Mouse (Mus musculus): ENCODE measurements around the gene Ctxn1. TPM values are rescaled to one million over a fixed set of nuclear protein-coding genes. Genes with fewer than 3 reads are reported as not detected.
"Not testable (repeated sequence)": the region's sequence is repeated elsewhere in the genome, so short reads cannot be mapped to it uniquely, and the experiment has no call there.

The Ctxn1 gene
- polyA plus RNA-seq, 1 experiment from 2014 or later, result 91.7 TPM

DNA sequence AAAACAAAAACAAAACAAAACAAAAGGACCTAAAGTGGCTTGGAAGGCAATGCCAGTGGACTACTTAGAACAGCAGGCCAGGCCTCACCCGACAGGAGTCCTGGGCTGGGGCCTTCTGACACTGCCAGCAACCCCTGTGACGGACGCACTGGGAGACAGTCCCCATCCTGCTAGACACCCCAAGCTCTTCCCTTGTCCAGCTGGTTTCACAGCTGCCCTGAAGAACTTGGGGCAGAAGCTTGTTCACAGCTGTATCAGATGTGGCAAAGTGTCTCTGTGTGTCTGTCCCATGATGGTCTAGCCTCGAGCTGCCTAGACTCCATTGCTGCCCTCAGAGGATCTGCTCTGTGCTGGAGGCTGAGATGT lies 714 bp upstream of the Ctxn1 start:
- Histone ChIP-seq H3K27me3 (no peaks in the 10 kb centered on the region), H3K4me2 (replicated peaks) (no peak overlapping the region), H3K36me3 (peaks cover 74% of the 10 kb centered on the region), H3K27ac (peak overlapping the region; percentile 76; the same call in 1 of the 2 replicates), H3K9me3 (no peaks in the 10 kb centered on the region), H3K9ac (peak overlapping the region; percentile 5), H3K4me1 (peaks cover 27% of the 10 kb centered on the region), H3K4me3 (no peak overlapping the region; the same call in 1 of the 2 replicates)
- ATAC-seq (ENCODE audit: low FRiP score, low read depth), result no peak
- WGBS, result 82% methylated on average over 4 of the region's 4 CpGs

DNA sequence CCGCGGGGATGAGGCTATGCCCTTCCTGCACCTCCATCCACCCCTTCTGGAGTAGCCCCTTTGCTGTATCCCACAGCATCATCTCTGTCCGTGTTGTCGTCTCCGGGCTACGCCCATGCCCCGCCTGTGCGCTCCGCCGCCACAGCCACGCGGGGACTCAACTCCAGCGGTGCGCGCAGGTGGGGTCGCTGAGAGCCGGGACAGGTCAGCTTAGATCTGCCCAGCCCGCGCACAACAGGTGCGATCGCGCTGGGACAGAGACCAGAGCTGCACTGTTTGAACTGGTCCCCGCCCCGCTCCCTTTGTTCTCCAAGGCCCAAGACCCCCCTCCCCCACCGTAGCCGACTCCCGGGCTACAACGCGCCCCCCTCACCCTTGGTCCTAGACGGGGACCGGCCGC lies 396 bp downstream of the Ctxn1 start:
- ATAC-seq (ENCODE audit: low FRiP score, low read depth), result peak; percentile 79
- under 1% methylated on average over 32 of the region's 32 CpGs for WGBS
- Histone ChIP-seq H3K4me3 (peak overlapping the region; percentile 86), H3K4me2 (replicated peaks) (peak overlapping the region; percentile 83), H3K4me1 (peaks cover 37% of the 10 kb centered on the region), H3K27me3 (no peaks in the 10 kb centered on the region), H3K36me3 (peaks cover 70% of the 10 kb centered on the region), H3K9me3 (no peaks in the 10 kb centered on the region), H3K27ac (peak overlapping the region; percentile 72), H3K9ac (peak overlapping the region; percentile 88)

DNA sequence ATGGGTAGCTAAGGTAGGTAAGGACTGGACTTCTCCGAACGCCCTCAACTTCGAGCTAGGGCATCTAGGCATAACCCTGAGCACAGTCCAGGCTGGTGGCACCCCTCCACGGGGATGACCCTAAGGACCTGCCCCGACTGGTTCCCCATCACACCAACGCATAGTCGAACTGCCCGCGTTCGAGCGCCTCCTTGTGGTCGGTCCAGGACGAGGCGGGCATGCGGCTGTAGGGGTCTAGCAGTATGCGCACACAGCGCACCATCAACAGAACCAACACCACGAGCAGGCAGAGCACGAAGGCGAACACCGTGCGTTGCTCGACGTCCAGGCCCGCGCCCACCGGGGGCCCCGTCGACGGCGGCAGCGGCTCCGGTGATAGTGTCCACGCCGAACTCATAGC lies 841 bp downstream of the Ctxn1 start:
- Histone ChIP-seq H3K27ac (peak overlapping the region; percentile 72), H3K4me1 (peaks cover 39% of the 10 kb centered on the region), H3K9me3 (no peaks in the 10 kb centered on the region), H3K36me3 (peaks cover 66% of the 10 kb centered on the region), H3K27me3 (no peaks in the 10 kb centered on the region), H3K9ac (peak overlapping the region; percentile 88), H3K4me3 (peak overlapping the region; percentile 86), H3K4me2 (replicated peaks) (peak overlapping the region; percentile 83)
- ATAC-seq (ENCODE audit: low FRiP score, low read depth), result peak; percentile 50
- 1% methylated on average over 35 of the region's 35 CpGs for WGBS

DNA sequence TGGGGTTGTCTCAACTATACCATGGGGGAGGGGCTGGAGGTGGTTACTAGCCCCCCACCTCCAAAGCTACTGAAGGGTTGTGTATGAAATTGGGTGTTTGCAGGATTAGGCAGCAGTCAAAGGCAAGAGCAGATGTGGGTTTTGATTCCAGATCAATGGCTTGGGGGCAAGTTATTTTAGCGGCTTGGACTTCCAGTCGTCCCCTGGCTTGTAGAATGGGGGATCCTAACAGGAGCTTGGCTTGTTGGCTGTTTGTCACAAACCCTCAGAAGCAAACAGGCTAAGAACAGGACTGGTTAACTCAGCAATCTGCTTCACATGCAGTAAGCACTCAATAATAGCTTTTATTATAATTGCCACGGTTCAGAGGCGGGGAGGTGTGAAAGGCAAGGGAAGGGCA lies 1.7 kb downstream of the Ctxn1 start:
- 70% methylated on average over 4 of the region's 4 CpGs for WGBS
- Histone ChIP-seq H3K9ac (peak overlapping the region; percentile 88; the same call in 1 of the 2 replicates), H3K9me3 (no peaks in the 10 kb centered on the region), H3K36me3 (peaks cover 57% of the 10 kb centered on the region), H3K4me3 (no peak overlapping the region), H3K4me1 (peaks cover 42% of the 10 kb centered on the region), H3K27ac (no peak overlapping the region), H3K4me2 (replicated peaks) (peak overlapping the region; percentile 83), H3K27me3 (no peaks in the 10 kb centered on the region)
- ATAC-seq (ENCODE audit: low FRiP score, low read depth), result no peak

DNA sequence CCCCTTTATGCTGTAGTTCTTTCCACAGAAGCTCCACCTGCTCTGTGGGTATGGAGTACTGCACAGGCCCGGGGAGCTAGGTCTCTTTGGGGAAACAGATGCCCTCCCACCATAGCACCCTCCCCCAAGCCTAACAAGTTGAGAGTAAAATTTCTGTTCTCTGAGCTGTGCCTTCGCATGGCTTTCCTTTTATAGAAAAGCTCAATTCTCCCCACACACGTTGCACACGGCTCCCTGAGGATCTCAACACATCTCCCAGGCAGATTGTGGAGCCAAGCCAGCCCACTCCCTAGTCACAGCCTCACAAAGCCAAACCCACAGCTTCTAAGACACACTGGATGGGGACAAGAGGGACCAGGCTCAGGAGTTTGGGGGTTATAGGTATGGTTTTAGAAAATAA lies 2.2 kb downstream of the Ctxn1 start:
- 56% methylated on average over 4 of the region's 4 CpGs for WGBS
- Histone ChIP-seq H3K4me3 (no peak overlapping the region), H3K9me3 (no peaks in the 10 kb centered on the region), H3K27me3 (no peaks in the 10 kb centered on the region), H3K36me3 (peaks cover 52% of the 10 kb centered on the region), H3K27ac (no peak overlapping the region), H3K4me1 (peaks cover 43% of the 10 kb centered on the region), H3K4me2 (replicated peaks) (peak overlapping the region; percentile 83), H3K9ac (0 out of 2 replicates have a peak overlapping the region, but pooled peaks have one; percentile 88)
- ATAC-seq (ENCODE audit: low FRiP score, low read depth), result no peak

DNA sequence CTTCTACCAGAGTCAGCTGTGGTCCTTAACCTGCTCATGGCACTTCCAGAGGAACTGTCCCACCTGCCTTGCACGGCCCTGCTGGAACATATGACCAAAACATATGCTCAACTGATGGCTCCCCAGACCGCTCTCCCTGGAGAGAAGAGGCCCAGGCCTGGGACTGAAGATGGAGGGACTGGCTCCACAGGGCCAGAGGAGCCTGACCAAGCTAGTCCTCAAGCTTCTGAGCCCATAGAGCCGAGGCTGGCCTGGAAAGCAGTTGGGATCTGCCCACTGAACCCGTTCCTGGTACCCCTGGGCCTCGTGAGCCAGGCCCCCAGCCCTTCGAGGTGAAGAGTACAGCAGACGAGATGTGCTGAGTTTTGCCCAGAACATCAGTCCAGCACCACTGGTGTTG lies 3.6 kb downstream of the Ctxn1 start:
- H3K9me3 ChIP-seq; H3K27ac ChIP-seq; H3K9ac ChIP-seq; ATAC-seq (ENCODE audit: low FRiP score, low read depth); H3K27me3 ChIP-seq; H3K4me3 ChIP-seq; H3K4me2 ChIP-seq (replicated peaks): not testable (repeated sequence)
- peaks cover 46% of the 10 kb centered on the region for H3K4me1 ChIP-seq
- H3K36me3 ChIP-seq, result peaks cover 38% of the 10 kb centered on the region
- WGBS, result 84% methylated on average over 7 of the region's 7 CpGs

DNA sequence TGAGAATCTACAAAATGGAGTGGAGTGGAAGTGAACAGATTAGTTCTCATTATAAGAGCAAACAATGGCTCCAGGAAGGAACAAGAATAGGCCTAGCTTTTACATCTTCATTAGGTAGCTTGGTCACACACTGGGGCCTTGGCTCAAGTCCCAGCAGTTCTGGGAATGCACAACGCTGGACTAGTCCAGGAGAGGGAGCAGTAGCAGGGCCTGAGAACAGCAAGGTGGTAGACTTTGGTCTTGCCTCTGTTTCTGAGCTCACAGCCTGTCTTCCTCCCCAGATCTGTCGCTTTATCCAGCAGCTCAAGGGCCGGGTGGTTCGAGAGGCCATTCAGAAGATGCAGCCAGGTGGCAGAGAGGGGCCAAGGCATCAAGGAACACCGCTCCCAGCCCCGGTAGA lies 5.1 kb downstream of the Ctxn1 start:
- no peaks in the 10 kb centered on the region for H3K9me3 ChIP-seq
- ATAC-seq (ENCODE audit: low FRiP score, low read depth), result no peak
- no peaks in the 10 kb centered on the region for H3K27me3 ChIP-seq
- H3K4me2 ChIP-seq (replicated peaks), result peak overlapping the region; percentile 83
- H3K9ac ChIP-seq, result peak overlapping the region; percentile 88; the same call in 1 of the 2 replicates
- WGBS, result 74% methylated on average over 6 of the region's 6 CpGs
- peaks cover 40% of the 10 kb centered on the region for H3K36me3 ChIP-seq
- H3K4me1 ChIP-seq, result peaks cover 48% of the 10 kb centered on the region
- H3K4me3 ChIP-seq, result peak overlapping the region; percentile 79
- H3K27ac ChIP-seq, result peak overlapping the region; percentile 91; the same call in 1 of the 2 replicates

DNA sequence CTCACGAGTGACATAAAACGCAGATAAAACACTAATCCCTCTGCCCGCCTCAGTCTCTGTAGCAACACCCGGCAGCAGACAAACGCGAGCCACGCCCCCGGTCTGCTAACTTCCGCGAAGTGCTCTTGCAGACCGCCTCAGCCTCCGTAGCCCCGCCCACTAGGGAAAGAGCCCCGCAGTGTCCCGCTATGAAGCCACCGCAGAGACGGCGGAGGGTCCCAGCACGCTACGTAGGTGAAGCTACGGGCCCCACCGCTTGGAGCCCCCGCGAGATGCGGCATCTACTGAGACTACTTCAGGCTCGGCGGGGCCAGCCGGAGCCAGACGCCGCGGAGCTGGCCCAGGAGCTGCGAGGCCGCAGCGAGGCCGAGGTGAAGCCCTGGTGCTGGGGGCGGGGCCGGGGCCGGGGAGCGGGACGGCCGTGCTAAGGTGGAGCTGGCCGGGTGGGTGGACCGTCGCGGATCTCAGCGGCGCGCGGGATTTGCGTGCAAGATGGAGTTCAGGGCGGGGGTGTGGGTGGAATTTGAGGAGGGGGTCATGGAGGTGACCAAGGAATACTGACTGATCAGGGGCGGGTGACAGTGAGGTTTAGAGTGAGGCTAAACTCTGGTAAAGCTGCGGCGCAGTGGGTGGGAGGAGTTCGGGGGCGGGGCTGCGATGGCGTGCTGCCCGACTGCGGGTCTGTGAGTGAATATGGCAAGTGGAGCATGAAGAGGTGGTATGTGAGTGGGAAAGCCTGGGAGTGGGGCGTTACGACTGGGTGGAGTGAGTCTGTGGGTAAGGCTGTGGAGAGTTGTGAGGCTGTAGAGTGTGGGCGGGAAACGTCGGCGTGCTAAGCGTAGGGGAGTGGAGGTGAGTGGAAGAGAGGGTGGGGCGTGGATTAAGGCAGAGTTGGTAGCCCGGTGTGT lies 5.9 kb downstream of the Ctxn1 start, which contains the start of gene Snapc2:
TSS of gene Snapc2 (plus strand) at position 147 of the 908 bp plus-strand sequence.
- peak; percentile 90 for ATAC-seq (ENCODE audit: low FRiP score, low read depth)
- Histone ChIP-seq H3K9me3 (no peaks in the 10 kb centered on the region), H3K36me3 (peaks cover 43% of the 10 kb centered on the region), H3K9ac (peak within 1 kb of the TSS; percentile 88), H3K27ac (peak within 1 kb of the TSS; percentile 91), H3K27me3 (no peaks in the 10 kb centered on the region), H3K4me2 (replicated peaks) (peak within 1 kb of the TSS; percentile 83), H3K4me1 (peaks cover 55% of the 10 kb centered on the region), H3K4me3 (peak within 1 kb of the TSS; percentile 79)
- WGBS, result under 1% methylated on average over 69 of the region's 69 CpGs

DNA sequence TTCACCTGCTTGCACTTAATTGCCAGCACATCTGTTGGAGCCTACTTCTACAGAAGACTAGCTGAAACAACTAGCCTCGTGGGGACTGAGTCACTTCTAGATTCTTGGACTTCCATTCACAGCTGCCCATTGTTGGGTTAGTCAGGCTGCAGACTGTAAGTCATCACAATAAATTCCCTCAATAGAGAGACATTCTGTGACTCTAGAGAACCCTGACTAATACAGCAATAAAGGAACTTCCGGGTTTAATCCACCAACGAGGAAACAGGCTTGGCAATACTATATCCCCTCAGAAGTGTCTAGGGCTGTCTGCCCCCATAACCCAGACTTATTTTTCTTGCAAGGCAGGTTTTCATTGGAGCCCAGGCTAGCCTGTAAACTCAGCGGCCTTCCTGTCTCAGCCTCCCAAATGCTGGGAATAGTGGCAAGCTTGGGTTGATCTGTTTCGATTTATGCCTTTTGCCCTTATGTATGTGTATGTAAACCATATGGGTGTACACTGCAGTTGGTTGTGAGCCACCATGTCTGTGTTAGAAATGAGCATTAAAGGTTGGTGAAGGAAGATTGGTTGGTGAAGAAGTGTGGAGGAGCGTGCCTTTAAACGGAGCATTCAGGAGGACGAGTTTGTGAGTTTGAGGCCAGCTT lies 6.8 kb downstream of the Ctxn1 start:
- Histone ChIP-seq H3K4me2 (replicated peaks) (peak overlapping the region; percentile 83), H3K4me1 (peaks cover 47% of the 10 kb centered on the region), H3K27ac (0 out of 2 replicates have a peak overlapping the region, but pooled peaks have one; percentile 91), H3K9me3 (no peaks in the 10 kb centered on the region), H3K36me3 (peaks cover 52% of the 10 kb centered on the region), H3K4me3 (peak overlapping the region; percentile 79), H3K9ac (peak overlapping the region; percentile 88), H3K27me3 (no peaks in the 10 kb centered on the region)
- 43% methylated on average over 8 of the region's 8 CpGs for WGBS
- no peak for ATAC-seq (ENCODE audit: low FRiP score, low read depth)

DNA sequence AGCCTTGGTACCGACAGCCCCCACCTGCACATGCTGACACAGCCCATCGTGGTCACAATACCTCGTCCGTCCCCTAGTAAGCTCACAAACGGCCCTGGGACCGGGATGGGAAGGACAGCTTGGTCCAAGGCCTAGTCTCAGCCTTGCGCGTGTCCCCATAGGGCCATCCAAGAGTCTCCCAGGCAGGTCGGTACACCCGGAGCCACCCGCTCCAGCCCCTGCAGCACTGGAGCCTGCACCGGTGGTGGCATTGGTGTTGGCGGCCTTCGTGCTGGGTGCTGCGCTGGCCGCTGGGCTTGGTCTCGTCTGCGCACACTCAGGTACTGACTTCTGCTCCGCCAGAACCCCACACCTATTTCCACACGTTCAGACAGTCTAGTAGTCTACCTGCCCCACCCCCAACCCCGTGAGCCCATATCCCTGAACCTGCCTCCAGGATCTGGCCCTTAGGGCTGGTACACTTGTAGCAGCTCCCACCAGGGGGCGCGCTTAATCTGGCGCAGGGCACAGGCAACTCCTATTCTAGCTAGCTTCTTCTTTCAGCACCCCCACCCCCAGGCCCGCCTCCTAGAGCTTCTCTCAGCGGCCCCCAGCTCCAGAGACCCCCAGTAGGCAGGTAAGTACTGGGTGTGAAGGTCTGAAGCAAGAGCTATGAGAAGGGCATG lies 8.6 kb downstream of the Ctxn1 start:
- H3K4me2 ChIP-seq (replicated peaks), result no peak overlapping the region
- H3K4me1 ChIP-seq, result peaks cover 40% of the 10 kb centered on the region
- no peaks in the 10 kb centered on the region for H3K9me3 ChIP-seq
- H3K36me3 ChIP-seq, result peaks cover 53% of the 10 kb centered on the region
- H3K4me3 ChIP-seq, result no peak overlapping the region
- no peak overlapping the region for H3K27ac ChIP-seq
- H3K9ac ChIP-seq, result no peak overlapping the region
- ATAC-seq (ENCODE audit: low FRiP score, low read depth), result peak; percentile 2; the same call in 1 of the 2 replicates
- no peaks in the 10 kb centered on the region for H3K27me3 ChIP-seq
- 37% methylated on average over 26 of the region's 26 CpGs for WGBS

DNA sequence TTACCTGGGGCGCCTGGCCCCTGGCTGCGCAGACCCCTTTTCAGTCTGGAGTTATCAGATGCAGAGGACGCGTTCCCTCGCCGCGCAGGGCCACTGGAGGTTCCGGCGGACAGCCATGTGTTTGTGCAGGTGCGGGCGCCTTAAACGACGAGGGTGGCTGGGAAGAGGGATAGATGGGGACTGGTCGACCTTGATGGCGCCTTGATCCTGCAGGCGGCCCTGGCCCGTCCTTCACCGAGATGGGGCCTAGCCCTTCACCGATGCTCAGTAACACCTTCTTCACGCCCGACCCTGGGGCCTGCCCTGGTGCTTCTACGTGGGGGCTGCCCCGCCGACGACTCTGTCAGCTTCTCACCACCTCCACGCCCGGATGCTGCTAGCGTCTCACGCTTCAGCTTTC lies 9.9 kb downstream of the Ctxn1 start:
- H3K4me1 ChIP-seq, result peaks cover 34% of the 10 kb centered on the region
- WGBS, result 12% methylated on average over 29 of the region's 29 CpGs
- H3K9ac ChIP-seq, result peak overlapping the region; percentile 52; the same call in 1 of the 2 replicates
- no peak overlapping the region for H3K4me3 ChIP-seq
- peak overlapping the region; percentile 7; the same call in 1 of the 2 replicates for H3K27ac ChIP-seq
- H3K4me2 ChIP-seq (replicated peaks), result peak overlapping the region; percentile 28
- peaks cover 53% of the 10 kb centered on the region for H3K36me3 ChIP-seq
- no peaks in the 10 kb centered on the region for H3K27me3 ChIP-seq
- H3K9me3 ChIP-seq, result no peaks in the 10 kb centered on the region
- ATAC-seq (ENCODE audit: low FRiP score, low read depth), result no peak

Data from limb, embryonic 13.5 days (tissue).